Mouse (Mus musculus): ENCODE results near the gene Ubl7. TPM values are rescaled to one million over a fixed set of nuclear protein-coding genes. Genes with fewer than 3 reads are reported as not detected.

The Ubl7 gene
- total RNA-seq, 4 experiments from 2014 or later = 72.5 to 82.8 (median 80.1) TPM

DNA sequence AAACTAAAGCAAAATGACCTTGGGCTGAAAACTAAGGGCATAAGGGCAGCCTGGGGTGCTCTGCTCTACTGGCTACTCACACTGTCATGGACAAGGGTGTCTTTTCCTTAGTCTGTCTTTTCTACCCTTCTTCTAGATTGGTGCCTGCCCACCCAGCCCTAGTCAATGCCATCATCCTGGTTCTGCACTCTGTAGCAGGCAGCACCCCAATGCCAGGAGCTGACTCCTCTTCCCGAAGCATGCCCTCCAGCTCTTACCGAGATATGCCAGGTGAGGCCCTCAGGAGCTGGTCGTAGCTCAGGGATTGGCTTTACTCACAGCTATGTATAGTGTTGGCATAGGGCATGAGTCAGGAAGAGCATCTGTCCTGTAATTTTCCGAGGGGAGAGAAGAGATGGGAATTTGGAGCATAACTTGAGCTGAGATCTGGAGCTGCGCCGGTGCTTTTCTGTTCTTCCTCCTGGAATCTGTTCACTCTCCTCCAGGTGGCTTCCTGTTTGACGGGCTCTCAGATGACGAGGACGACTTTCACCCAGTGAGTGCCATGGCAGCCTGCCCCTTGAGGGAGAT is 10.8 kb downstream of the Ubl7 start:
- DNase-seq (ENCODE audit: low spot score) = no peak

- no peak for DNase-seq (ENCODE audit: low spot score)
Measured at GRCm38 (mm10) chr9:57922381-57922780, 11.6 kb downstream of the Ubl7 start.

- DNase-seq (ENCODE audit: low spot score) = no peak
Measured at GRCm38 (mm10) chr9:57923046-57923445, 12.3 kb downstream of the Ubl7 start.

DNA sequence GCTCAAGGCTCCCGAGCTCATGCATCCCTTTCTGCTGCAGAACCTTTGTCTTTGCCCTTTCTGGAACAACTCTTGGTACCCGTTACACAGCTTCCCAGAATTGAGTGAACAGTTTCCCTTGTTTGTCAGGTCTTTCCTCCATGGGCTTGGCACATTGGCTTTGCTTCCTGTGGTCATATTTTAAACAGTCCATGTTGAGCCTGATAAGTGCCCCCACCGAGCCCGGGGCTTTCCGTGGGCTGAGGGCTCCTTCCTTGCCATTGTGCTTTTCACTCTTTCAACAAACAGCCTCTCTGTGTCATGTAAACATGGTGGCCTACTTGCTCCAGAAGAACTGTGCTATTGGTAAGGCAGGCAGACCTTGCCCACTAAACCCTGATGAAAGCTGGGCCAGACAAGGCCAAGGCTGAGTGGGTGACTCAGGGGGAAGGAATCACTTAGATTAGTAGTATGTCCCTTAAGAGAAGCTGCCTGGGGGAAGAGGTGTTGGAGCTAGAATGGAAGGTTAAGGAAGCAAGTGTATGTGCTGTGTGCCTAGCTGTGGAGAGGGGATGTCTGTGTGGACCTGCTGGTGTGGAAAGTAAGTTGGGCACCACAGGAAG is 20.5 kb downstream of the Ubl7 start:
- no peak for DNase-seq (ENCODE audit: low spot score)

DNA sequence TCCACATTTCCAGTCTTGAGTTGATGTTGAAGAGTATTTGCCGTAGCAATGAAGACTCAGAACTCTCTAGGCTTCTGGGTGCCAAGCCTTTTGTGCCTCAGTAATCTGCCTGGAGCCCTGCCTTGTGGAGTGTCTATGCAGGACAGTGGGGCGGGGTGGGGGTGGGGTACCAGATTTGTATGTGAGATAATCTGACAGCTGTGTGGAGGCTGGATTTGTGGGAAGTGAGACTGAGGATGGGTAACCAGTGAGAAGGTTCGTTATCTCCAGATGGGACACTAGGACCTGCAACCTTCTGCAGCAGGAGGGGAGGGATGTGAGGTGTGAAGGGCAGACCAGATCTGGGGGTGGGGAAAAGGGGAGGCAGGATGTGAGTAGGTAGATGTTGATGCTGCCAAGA is 21.5 kb downstream of the Ubl7 start:
- DNase-seq (ENCODE audit: low spot score) = no peak

DNA sequence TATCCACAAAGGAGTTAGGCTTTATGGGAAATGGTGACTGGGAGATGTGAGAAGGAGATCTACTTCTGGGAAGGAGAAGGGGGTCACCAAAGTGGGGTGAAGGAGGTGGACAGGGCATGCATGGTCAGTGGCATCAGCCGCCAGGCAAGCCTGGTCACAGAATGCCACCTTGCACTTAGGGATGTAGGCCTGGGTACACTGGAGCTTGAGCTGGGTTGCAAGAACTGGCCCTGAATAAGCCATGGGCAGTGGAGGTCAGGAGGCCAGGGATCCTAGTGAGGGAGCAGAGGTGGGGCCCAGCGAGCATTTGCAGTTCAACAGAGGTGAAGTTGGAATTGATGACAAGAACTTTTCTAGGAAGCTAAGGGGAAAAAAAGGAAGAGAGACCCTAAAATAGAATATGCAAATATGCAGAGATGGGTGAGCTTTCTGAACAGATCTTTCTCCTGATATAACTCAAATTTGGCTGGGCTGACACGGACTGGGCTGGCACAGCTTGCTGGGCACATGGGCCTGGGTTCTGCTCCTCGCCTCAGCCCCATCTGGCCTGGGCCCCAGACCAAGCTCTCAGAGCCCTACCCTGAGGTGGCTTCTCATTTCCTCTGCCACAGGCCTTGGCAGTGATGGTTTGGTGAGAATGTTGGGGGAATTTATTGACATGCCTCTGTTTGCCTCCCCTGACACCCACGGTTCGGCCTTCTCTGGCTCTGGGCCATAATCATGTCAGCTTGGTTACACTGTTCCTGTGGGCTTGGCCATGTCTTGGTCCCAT is 22.2 kb downstream of the Ubl7 start:
- DNase-seq (ENCODE audit: low spot score) = no peak

- DNase-seq (ENCODE audit: low spot score) = peak; percentile 90
Measured at GRCm38 (mm10) chr9:57935683-57936437, 25.1 kb downstream of the Ubl7 start.

DNA sequence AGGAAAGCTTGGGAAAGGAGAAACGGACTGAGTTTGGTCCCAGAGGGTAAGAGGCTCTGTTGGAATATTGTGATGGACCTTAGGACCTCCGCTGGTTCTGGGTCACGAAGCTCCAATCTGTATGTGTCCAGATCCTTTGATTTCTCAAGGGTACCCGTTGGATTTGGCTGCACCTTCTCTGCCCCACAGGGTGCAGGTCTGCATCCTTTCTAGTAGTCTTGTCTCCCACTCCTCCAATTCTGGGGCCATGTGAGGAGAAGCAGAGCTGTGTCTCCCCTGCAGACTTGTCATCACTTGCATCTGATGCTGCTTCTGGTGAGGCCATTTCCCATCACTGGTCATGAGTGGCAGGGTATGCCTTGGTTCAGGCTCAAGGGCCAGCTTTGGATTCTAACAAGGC is 26.4 kb downstream of the Ubl7 start:
- no peak for DNase-seq (ENCODE audit: low spot score)

DNA sequence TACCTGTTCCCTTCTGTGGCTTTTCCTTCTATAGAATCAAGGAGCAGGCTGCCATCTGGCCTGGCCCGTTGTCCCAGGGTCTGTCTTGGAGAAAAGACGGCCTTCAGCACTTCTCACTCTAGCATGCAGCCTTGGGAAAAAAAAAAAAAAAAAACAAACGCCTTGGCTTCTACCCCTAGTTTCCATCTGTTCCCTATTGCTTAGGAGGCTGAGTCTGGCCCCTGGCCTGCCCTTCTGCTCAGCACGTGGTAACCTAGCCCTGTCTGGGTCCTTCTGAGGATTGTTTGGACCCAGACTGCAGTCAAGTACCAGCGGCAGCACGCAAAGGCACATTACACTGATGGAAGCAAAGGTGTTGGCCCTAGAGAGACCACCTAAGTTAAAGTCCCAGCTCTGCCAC is 26.9 kb downstream of the Ubl7 start:
- no peak for DNase-seq (ENCODE audit: low spot score)

GRCm38 (mm10) chr9:57938225-57939055 is 27.7 kb downstream of the Ubl7 start:
- no peak for DNase-seq (ENCODE audit: low spot score)

DNA sequence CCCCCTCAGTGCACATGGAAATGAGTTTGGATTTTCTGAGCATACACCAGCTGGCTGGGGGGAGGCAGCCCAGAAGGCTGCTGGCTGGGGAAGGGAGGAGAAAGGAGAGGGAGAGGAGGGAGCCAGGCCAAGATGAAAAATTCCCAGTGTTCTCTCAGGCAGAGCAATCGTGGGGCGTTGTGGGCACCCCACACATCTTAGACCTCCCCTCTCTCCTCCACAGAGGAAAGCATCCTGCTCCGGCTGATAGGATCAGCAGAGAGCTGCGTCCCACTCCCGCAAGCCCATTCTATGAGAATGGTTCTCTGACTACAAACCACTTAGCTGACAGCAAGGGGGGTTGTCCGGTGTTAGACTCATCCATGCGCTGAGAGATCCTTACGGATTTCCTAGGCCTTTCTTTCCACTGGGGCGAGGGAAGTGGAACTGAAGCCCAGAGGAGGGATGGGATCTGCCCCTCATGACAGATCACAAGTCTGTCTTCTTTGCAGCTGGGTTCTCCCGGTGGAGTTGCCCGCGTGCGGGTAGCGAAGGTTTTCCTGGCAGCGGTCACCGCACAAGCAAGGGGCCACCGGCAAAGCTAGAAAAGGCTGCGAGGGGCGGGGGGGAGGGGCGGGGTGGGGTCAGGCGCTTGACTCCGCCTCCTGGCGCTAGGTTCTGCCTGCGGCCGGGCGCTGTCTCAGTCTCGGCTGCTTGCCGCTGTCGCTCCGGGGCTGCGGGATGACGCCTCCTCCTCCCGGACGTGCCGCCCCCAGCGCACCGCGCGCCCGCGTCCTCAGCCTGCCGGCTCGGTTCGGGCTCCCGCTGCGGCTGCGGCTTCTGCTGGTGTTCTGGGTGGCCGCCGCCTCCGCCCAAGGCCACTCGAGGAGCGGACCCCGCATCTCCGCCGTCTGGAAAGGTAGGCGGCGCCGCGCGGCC is 28.9 kb downstream of the Ubl7 start, which contains the start of gene Sema7a:
TSS of gene Sema7a (plus strand) at position 682 of the 918 bp plus-strand sequence.
- peak; percentile 76 for DNase-seq (ENCODE audit: low spot score)

DNA sequence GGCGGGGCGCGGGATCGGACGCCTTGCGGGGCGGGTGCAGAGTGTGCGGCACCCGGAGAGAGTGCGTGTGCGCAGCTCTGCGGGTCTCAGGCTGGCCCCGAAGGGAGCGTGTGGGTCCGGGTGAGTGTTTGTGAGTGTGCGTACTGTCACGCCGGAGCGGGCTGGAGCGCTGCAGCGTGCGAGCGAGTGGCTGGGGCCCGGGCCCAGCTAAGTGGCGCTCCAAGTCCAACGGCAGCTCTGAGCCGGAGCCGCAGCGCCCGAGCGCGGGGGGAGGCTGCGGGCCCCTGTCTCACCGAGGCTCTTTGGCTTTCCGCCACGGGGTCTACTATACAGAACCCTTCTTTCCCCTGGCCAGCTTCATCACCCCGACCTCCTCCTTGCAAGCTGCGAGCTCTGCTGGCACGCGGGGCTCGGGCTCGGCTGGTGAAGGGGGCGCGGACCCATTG is 29.6 kb downstream of the Ubl7 start:
- no peak for DNase-seq (ENCODE audit: low spot score)

DNA sequence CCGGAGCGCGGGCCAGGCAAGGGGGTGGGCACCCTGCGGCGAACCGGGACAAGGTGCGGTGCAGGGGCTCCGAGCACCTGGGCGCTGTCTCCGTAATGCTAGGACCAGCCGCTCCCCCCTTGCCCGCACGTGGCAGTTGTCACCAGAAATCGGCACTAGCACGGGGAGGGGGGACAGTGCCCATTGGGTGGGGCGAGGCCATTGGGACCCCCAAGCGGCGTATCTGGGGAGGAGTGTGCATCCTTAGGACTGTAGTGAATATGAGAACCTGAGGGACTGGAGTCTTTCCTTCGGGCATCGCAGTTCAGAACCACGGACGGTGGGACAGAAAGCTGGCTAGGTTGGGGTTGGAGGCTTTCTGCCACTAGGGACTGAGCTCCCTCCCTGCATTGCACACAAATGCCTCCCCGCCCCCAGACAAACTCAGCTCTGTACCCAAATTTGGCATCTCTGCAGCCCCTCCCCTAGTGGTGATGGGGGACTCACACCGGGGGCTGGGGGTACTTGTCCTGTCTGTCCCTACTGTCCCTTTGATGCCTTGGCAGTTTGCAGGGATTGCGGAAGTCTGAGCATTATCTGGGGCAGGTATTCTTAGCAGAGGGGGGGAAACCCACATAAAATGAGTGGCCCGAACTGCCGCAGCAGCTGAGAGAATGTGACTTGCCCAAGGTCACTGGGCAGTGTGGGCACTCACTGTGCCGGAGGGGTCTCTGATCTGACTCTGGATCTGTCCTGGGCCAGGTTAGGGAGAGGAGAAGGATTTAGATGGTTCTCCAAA is 30.3 kb downstream of the Ubl7 start:
- DNase-seq (ENCODE audit: low spot score) = no peak

DNA sequence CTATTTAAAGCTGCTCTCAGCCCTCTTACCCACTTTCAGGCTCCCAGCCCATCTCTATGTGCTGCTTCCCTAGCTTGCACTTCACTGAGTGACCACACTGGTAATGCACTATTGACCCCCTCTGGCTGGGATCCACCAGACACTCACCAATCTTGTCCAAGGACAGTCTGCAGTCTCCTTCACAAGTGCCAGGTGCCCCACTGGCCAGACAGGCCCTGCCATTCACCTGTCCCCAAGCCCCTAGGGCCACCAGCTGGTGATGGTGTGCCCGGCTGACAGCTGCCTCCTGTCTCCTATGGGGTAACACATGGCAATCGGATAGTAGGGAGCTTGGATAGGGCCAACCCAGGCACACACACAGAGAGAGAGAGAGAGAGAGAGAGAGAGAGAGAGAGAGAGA is 31.3 kb downstream of the Ubl7 start:
- no peak for DNase-seq (ENCODE audit: low spot score)

DNA sequence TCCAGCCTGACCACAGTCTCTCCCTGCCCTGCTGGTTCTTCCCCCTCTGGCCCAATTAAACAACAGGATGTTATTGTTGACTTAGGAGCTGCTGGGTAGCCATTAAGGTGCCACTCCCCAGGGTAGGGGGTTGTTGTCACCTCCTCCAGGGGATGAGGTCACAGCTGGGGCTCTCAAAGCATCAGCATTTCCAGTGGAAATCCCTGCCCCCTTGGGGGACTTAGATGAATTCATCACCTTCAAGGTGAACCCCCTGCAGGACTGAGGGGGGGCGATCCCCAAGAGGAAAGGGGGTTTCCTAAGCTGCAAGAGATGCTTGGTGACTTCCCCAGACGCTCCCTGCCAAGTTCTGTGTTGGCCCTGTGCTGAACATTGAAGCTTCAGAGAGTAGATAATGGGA is 32.3 kb downstream of the Ubl7 start:
- DNase-seq (ENCODE audit: low spot score) = no peak

- peak; percentile 71 for DNase-seq (ENCODE audit: low spot score)
Measured at GRCm38 (mm10) chr9:57944572-57944971, 33.8 kb downstream of the Ubl7 start.

GRCm38 (mm10) chr9:57945771-57946616 is 35.2 kb downstream of the Ubl7 start:
- no peak for DNase-seq (ENCODE audit: low spot score)

DNA sequence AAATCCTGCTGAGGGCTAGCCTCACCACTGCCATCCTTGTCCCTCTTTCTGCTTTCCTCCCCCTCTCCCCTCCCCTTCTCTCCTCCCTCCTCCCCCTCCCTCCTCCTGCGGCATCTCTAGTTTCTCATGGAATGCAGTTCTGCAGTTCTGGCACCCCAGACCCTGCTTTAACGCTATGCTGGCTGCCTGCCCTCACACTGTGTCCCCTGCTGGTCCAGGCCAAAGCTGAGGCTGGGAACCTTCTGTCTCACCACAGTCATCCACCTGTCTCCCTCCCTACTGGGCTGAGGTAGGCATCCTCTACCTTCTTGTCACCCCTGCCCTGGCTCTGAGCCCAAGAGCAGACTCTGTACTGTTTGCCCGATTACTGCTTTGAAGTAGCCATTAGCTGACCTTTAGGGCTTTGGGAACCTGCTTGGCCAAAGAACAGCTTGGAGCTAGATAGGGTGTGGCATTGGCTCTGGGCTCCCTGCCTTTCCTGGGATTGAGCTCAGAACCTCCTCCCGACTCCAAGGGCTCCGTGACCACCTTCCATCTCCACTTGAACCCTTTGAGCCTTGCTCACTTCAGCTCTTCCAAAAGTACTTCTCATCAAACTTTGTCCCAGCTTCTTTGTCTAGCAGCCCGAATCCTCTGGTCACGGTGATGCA is 36.7 kb downstream of the Ubl7 start:
- DNase-seq (ENCODE audit: low spot score) = no peak
